Mouse (Mus musculus) frontal cortex, postnatal 25 days (tissue): ENCODE data around the gene Pla2g7.

Source experiments
- DNase-seq, 2 experiments: peaks; one replicate each; pipeline ENCODE4 v3.0.0; 2022; ENCODE audit warnings: low spot score in 2 of 2

Pla2g7 gene

GRCm38 (mm10) chr17:43645136-43645535, 77.2 kb downstream of the Pla2g7 start:
- DNase-seq: no peak

- DNase-seq: no peak
Measured at GRCm38 (mm10) chr17:43646925-43647324, 79.0 kb downstream of the Pla2g7 start.

- no peak for DNase-seq
Measured at GRCm38 (mm10) chr17:43649641-43650436, 81.9 kb downstream of the Pla2g7 start.

GRCm38 (mm10) chr17:43651314-43652046, 83.6 kb downstream of the Pla2g7 start:
- no peak for DNase-seq
